Mouse (Mus musculus) gonadal fat pad, adult 2 months (tissue): Measurements from ENCODE around the gene Wdr25. TPM values are rescaled to one million over a fixed set of nuclear protein-coding genes. Genes with fewer than 3 reads are reported as not detected.

ENCODE experiments used
- DNase-seq: peaks from one replicate; pipeline ENCODE4 v3.0.0-alpha.2; 2012; ENCODE audit warnings: low read depth
- polyA plus RNA-seq: library from polyadenylated mRNA; depleted of rRNA; stranded (reverse); fragments of >200 nt; gene quantifications from 2 replicates; pipeline ENCODE4 v1.2.3, GENCODE M21; 2012

Wdr25 gene
- polyA plus RNA-seq, 1 experiment: 35.6 TPM

DNA sequence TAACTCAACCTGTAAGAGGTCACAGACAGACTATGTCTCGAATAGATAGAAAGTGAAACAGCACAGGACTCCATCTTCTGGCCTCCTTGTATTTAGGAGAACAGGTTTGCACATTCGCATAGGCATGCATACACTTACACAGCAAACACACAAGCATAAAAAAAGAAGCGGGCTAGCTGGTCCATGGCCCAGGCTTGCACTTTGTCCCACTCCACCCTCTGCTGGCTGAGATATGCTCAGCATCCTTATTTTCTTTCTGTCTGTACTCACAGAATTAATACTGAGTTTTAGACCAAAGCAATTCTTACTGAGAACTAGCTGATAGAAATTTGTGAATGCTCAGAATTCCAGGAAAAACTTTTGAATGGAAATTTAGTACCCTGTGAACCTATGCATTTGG is 2.6 kb downstream of the Wdr25 start:
- no peak for DNase-seq

DNA sequence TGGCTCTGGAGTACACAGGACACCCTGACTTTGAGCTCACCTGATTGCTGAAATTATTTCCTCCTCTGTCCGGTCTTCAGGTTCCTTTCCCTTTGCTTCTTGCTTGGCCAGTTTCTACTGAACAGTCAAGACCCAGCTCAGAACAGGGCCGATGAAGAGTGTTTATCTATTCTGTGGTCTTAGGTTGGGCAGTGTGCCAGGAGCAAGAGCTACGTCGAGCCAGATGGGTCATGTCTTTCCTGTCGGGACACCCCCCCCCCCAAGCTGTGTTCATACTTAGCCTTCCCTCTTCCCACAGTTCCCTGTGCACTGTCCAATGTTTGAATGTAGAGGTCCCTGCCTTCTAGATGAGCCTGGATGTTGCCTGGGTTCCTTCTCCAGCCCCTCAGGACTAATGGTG is 7.9 kb downstream of the Wdr25 start:
- DNase-seq: no peak

DNA sequence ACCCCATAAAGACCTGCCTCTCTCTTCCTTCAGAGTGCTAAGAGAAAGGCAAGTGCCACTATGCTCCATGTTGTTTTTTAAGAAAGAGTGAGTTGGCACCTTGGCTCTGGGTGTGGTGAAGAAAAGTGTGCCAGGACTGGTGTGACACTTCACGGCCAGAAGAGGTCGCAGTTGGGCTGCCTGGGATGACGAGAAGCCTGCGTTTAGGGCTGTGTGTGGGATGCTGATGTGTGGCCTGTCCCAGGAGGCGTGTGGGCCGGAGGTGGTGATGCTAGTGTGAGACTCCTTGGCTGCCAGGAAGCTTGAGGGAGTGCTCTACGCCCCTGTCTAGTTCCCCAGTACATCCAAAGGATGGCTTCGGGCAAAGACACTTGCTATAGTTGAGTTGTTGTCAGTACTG is 9.5 kb downstream of the Wdr25 start:
- DNase-seq: no peak

DNA sequence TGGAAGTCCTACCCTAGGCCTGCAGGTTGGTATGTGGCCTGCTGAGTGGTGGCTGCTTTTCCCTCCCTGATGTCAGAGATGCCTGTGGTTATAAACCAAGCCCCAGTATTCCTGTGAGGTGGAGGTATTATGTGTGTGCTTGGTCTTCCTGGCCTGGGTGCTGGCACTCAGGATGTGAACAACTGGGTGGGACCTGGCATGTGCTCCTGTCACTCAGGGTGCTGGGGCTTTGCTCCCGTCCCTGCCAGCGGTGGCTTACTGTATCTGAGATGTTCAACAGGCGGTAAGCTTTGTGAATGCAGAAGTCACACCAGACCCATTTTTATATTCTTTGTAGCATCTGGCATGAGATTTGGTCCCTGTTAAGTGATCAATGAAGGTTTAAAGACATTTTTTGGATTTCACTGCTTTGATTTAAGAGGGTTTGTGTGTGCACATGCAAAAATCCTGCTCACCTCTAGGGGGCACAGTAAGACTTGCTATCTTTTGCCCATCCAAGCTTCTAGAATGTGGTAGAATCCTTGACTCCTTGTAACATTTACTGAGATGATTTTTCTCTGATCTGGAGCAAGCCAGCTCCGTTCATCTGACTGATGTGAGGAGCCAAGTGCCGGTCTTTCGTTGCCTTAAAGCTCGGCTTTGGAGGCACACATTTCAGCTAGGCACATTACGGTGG is 10.3 kb downstream of the Wdr25 start:
- DNase-seq: no peak

DNA sequence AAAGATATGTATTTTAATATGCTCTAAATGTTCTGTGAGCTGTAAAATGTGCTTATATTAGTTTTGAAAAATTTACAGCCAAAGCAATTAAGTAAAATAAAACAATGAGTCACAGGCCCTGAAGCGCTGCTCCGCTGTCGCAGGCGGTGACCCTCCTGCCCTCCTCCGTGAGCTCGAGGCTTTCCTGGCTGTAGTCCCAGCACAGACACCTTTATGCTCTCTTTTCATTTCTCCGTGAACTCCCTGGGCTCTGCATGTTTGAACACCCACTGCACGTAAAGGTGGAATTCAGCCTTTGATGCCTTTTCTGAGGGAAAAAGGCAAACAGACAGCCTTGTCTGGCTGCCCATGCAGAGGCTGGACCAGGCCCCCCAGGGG is 10.8 kb downstream of the Wdr25 start:
- DNase-seq: no peak

DNA sequence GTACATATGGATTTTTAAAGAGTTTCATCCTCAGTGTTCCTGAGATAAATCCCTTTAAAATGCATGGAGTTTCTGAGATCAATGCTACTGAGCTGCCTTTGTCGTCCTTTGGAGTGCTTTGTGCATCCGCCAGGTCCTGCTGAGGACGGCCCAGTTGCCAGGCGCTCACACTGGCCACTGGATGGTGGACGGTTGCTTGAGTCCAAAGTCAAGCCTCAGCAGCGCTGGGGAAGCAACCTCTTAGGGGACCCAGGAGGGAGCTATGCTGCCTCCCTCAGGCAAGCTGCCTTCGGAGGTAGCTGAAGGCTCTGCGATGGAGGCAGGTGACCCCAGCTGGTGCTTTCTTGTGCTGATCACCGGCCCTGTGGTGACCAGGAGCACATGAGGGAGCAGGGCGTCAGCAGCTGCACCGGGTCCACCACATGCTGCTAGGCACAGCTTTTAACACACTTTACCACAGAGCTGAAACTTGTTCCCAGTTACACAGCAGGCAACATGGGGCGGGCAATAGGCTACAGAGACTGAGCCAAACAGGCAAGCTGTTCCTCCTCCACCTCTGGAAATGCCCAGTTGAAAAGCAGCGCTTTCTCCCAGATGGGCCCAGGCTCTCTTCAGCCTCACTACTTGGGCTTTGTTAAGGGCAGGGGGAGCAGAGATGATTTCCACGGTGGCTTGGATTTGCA is 12.3 kb downstream of the Wdr25 start:
- no peak for DNase-seq

DNA sequence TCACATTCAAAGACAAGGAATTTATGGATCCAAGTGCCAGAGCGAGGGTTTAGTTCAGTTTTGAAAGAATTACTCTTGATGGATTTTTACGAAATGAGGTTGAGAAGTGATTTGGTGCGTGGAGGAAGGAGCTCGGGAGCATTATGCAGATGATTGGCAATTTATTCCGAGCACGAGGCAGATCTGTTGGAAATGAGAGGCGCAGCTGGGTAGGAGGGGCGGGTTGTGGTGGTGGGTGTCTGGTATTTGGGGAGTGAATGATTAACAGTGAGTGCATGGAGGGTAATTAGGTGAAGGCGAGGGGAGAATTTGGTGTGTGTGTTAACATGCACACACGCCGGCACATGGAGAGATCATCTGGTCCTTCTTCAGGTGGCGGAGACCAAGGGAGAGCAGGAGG is 13.0 kb downstream of the Wdr25 start:
- DNase-seq: no peak

DNA sequence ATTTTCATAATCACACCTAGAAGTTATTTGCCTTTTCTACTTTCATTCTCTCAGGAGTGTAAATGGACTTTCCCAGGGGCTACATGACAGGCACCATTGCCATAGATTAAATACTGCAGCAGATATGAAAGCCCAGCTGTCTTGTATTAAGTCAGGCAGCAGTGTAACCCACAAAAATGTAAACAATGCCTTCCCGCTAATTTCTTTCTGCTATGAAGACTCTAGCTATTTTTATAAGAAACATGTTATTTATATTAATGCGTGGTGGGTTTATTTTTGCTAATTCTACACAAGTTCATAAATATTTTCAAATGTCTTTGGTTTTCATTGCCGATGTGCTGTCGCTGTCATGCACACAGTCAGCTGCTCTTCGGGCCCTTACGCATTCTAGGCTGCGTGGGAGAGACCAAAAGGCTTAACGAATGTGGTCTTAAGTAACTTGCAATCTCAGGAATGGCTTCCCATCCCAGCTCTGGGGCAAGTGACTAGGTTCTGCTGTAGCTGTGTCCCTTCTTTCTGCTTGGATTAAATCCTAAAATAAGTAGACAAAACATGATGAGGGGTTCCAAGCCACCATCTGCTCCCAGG is 16.5 kb downstream of the Wdr25 start:
- DNase-seq: no peak

DNA sequence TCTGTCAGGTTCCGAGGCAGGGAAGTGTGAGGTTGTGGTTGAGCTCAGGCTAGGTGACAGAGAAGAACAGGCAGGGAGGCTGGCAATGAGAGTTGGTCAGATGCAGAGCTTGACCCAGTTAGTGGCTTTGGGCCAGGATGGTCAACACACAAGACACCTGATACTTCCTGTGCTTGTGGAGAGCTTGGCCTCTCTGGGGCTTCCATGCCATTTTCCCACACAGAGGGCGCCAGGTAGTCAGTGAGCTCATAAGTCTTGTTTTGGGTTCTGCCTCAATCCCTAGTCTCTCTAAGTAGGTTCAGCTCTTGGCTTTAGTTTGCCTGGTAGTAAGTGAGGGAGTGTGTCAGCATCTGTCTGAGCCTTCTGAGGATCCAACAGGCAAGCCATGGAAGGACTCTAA is 19.0 kb downstream of the Wdr25 start:
- DNase-seq: no peak

DNA sequence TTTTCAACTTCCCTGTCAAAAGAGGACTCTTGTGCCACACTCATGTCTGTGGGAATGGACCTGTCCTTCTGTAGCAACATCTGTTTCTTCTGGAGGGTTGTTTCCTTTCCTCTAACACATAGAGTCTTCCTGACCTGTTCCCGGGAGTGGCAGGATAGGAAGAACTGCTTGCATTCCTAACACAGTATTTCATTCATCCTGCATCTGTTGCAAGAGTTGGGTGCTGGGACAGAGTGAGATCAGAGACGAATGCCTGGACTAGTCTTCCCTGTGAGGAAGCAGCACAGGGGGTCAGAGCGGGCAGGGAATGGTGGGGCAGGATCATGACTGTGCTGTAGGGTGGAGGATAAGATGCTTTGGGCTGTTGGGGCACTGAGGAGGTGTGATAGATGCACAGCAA is 20.8 kb downstream of the Wdr25 start:
- DNase-seq: no peak

DNA sequence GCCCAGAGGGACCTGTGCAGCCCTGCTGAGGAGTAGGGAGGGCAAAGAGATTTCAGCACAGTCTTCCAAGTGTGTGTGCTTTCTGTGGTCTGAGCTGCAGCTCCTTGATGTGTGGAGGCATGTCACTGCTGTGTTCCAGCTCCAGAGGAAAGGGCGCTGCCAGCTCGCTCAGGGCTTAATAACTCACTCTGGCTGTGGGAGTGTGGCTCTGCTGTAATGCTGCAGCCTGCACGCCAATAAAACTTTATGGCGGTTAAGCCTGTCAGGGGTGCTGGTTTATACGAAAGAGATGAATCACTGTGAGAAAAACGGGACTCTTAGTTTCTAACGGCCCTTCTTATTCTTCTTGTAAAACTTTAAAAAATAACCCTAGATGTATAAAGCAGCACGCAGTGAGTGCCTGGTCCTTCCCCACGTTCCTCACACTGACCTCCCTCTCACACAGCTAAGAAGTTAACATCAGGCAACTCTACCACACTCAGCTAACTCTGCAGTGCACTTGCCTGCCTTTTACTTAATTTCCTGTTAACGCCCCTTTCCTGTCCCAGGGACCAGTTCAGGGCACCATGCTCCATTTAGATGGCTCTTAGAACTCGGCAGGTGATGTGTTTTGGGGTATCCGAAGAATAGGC is 21.4 kb downstream of the Wdr25 start:
- DNase-seq: no peak

DNA sequence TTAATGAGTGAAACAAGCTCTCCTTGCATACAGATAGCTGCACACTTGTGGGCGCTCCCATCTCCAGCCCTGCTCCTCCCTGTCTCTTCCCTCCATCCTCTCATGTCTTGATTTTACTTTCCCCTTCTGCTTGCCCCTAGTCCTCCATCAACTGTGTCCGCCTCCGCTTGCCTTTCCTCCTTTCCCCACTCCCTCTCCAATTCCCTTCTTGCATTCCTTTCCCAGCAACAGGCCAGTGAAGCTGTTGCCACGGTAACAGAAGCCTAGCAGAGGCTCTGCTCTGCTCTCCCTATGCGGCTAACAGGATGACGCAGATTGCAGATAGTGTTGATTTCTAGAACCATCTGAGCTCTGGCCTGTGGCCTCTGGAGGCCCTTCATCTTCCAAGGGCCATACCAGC is 22.5 kb downstream of the Wdr25 start:
- DNase-seq: no peak

DNA sequence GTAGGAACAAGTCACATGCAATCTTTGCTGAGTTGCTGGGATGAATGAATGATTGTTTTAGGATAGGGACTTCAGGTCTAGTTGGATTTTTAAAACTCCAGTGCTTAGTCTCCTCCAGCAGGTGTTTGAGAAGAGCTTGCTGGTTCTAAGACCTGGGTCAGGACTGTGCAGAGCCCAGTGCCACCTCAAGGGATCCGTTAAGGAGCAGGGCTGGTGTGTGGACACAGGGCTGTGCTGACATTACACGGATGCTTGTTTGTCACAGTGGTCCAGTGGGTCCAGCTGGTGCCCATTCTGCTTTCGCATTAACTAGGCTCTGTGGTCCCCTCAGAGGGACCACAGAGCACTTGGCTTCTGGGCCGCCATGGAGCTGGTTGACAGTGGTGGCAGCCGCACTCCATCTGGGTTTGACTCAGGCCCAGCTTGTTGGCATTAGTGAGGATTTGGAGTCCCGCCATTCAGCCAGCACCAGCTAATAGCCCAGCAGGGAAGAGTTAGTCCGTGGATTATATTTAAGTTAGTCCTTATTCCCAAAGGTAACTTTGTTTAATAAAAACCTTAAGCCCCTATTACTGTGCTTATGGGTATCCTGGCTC is 23.1 kb downstream of the Wdr25 start:
- DNase-seq: no peak

DNA sequence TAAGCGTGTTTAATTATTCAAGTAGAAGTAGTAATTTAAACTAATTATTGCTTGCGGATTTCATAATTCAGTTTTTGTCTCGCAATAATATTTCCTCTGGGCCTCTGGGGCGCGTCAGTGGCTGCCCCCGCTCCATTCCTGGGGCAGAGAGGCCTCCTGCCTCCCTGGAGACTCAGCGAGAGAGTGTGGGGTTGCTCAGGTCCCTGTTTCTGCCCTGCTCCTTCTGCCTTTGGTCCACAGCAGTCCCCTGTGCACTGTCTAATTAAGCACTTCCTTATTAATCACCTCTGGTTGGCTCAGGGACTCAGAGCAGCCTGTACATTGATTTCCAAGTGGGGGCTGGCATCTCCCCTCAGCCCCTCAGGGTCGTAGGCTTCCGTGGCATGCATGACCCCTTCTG is 24.1 kb downstream of the Wdr25 start:
- DNase-seq: no peak

DNA sequence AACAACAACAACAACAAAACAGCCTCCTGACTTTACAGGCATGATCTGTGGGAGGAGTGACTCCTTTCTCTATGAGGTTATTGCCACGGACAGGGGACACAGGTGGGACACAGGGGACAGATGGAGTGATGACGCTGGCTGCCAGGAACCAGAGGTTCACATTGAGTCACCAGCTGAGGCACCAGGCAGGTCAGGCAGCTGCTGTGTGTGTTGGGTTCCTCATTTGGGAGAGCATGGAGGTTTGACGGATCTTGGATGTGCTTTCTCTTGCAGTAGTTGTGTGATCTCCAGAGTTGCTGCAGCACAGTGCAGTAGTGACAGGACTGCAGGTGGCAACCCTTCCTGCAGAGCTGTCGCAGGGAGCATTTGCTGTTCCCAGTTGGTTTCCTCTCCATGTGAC is 25.3 kb downstream of the Wdr25 start:
- no peak for DNase-seq

DNA sequence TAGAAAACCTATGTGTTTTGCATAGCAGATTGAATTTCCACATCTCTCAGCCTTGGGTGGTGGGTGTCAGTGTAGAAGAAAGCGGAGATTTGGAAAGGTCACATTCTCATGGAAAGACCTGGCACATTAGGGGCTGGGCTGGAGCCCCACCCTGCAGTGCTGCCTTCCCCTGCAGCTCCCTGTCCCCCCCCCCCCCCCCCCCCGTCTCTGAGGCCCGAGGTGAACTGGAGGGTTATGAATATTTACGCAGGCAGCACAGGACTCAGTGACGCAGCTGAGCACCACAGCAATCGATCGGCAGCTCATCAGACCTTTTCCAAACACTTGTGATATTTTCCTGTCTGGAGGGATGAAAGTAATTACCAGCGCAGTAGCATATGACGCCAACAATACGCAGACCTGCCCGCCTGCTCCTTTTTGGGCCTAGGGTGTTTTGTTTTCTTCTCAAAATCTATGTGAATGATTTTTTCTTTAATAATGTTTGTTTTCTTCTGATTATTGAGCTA is 33.2 kb downstream of the Wdr25 start:
- DNase-seq: no peak

DNA sequence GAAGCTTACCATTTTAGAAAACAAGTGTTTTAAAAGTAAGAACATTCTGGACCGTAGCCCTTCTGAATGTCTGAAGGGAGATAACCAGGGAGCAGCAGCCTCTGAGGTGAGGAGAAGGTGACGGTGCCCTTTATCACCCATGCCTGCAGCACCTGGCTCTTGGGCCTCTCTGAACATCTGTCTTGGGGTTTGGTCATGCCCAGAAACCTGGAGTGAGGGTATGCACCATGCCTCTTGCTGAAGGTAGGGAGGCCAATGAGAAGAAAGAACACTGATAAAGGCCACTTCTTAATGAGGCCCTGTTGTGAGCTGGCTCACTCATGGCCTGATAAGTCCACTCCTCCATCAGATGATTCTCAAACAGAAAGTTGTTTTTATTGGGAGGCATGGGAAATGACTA is 34.8 kb downstream of the Wdr25 start:
- DNase-seq: no peak

DNA sequence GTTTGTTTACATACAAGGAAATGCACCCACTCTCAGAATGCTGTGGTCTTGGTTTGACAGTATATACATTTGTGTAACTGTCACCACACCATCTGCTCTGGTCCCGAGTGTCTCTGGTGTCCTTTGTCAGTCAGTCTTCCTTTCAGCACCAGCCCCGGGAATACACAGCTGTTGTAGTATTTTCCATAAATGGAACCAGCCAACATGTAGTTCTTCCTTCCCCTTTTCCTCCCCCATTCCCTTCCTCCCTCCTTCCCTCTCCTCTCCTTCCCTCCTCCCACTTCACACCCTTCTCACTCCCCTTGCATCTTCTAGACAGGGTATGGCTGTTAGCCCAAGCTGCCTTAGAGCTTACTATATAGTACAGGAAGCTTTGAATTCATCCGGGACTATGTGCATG is 36.0 kb downstream of the Wdr25 start:
- no peak for DNase-seq

DNA sequence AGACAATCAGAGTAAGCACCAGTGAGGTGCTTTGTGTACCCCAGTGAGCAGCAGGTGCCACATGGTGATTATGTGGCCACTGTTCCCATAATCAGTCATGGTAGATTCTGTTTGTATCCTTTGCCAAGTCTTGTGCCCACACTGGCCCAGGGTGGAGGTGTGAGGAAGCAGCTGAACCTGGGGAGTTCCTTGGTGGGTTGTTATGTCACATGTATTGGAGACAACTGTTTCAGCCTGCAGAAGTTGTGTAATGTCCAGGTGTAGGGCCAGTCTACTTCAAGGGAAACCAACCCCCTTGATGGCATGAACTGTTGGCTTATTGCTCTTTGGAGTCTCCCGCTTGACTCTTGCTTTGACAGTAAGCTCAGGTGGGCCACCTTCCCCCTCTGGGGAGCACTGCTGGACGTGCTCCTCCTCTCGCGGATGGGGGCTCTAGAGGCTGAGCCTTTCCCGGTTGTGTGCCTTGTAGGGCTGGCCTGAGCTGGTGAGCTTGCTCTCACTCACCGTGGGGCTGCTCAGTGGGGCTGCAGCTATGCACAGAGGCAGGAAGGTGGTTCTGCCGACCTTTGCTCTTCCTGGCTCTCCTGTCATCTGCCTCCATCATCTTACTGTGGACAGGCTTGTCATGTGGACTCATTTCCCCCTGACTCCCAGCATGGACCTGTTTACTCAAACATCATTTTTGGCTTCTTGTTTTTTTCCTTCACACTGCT is 38.1 kb downstream of the Wdr25 start:
- no peak for DNase-seq

DNA sequence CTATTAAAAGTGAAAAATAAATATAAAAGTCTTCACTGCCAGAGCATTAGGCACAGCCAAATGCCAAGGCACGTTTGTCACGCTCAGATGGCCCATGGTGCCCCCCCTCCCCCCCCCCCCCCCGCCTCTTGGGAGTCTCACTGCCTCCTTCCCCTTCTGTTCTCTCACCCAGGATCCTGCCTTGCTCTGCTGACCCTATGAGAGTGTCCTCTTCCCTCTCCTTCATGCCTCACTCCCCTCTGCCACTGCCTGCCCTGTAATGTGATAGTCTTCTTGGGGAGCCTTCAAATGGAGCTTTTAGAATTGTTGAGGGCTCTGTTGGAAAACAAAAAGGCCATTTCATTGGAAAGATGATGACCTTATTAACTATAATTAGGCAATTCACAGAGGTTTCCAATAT is 38.7 kb downstream of the Wdr25 start:
- DNase-seq: no peak

DNA sequence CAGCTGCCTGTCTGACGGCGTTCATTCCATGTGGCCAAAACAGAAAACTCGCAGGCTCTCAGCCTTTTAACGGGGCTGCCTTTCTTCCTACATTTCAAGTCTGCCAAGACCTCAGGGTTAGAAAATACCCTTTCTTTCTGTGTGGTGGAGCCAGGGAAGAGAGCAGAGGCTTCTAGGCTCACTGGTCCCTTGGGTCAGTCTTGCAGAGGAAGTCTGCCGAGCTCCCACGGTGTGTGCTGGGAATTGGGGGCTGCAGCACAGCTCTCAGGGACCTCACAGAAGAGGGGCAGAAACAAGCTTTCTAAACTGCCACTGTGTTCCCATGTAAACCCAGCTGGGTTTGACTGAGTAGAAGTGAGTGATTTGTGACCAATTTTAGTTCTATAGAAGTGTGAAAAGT is 40.8 kb downstream of the Wdr25 start:
- DNase-seq: no peak

DNA sequence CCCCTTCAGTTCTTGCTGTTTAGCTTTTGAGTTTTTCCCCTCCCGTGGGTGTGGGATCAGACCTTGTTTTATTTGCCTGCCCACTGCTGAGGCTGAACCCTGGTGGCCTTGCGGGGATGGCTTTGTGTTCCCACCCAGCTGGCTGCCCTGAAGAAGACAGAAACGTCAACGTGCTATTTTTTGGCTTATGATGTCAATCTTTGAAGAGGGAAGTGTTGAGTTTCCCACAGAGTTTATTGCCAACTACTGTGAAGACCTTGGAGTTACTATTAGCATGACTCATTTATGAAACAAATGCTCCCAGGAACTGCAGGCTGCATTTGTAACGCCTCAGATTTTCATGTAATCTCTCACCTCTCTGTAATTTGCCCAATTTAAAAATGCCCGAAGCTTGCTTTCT is 43.4 kb downstream of the Wdr25 start:
- DNase-seq: no peak
